Mouse (Mus musculus) heart, postnatal 25 days (tissue): Measurements from ENCODE around the gene Sectm1a. TPM values are rescaled to one million over a fixed set of nuclear protein-coding genes. Genes with fewer than 3 reads are reported as not detected.
"Not testable (repeated sequence)": the region's sequence is repeated elsewhere in the genome, so short reads cannot be mapped to it uniquely, and the experiment has no call there.

Experiments used
- DNase-seq: peaks from one replicate; pipeline ENCODE4 v3.0.0; 2022; ENCODE audit warnings: low spot score
- intact Hi-C: fragments of 180-260 bp; cut with DNase I; formaldehyde crosslinking; loops from one replicate; pipeline ENCODE4 v1.15.1; 2025
- total RNA-seq, 2 experiments: library from RNA; stranded (reverse); gene quantifications; 2 replicates each; pipeline ENCODE4 v1.2.3; 2021

Sectm1a gene
- total RNA-seq, 2 experiments from 2014 or later = not detected

DNA sequence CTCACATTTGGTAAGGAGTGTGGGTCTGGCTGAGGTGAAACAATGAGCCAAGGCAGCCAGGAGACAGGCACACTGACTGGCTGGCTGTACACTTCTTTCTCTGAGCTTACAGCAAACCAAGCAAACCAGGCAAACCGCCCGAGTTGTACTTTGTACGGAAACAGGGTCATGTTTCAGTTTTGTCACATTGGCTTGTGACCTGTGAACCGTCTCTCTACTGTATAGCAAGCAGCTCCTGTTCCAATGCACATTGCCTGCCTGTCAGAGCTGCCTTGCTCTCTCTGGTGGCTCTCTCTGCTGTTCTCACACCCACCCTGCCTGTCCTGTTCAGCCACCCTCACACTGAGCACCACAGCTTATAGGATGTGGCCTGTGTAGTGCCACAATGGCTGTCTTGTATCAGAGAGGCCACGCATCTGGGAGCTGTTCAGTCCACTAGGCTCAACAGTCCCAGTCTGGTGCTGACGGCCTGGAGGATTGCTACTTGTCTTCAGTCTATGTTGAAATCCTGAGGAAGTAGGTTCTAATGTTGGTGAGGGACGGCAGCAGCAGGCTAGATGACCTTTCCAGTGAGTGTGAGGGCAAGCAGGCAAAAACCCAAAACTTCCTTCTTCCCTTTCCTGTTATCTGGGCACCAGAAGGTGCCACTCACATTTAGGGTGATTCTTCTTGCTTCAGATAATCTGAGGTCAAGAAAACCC lies 24.3 kb downstream of the Sectm1a start:
- intact Hi-C loops = no loop called here
- DNase-seq = no peak

DNA sequence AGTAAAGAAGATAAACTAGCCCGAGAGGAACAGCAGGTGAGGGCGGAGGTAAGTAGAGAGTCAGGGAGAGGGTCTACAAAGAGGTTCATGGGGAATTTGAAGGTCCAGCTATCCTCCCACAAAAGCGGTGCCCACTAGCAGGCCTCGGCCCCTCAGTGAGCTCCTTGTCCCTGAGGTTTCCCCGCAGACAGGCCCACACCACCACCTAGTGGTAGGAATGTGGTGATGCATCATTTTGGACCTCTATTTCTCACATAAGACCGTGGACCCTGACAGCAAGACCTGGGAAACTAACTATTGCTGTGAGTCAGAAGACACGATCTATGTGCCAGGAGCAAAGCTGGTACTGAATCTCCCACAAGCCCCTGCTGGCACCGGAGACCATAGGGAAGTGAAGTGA lies 27.5 kb downstream of the Sectm1a start:
- DNase-seq = peak; percentile 42
- intact Hi-C loops = no loop called here

DNA sequence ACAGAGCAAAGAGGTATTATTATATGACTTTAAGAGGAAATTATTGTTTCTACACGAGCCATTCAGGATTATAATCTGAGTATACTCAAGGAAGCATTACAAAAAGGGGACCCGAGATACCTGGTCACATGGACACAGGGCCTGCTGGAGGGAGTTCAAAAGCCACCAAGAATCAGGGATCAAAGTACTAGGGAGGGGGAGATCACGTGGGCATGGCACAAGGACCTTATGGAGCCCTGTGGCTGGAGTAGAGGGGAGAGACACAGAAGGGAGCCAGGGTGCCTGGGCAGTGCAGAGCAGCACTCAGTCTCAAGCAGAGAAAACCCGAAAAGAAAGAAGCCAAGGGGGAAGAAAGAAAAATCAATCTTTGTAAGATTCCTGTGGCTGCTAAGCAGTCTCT lies 28.6 kb downstream of the Sectm1a start:
- intact Hi-C loops = no loop called here
- no peak for DNase-seq

- DNase-seq = no peak
- intact Hi-C loops = no loop called here
These were observed 29.2 kb downstream of the Sectm1a start for GRCm38 (mm10) chr11:121051793-121052192.

DNA sequence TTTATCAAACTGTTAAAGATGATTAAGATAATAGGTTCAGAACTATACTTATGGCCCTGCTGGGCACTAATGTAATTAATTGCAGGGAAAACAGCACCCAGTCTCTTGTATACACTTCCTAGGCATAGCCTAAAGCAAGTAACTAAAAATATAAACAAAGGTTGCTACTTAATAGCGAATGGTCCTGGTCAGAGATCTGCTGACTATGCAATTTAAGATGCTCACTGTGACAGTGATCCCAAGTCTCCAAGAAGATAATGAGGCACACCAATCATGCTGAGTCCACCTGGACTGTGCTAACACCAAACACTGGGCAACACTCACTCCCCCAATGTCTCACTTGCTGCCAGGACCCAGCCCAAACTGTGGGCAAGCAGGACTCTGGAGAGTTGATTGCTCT lies 31.2 kb downstream of the Sectm1a start:
- intact Hi-C loops = no loop called here
- no peak for DNase-seq

GRCm38 (mm10) chr11:121047826-121048399 lies 33.1 kb downstream of the Sectm1a start:
- intact Hi-C loops = no loop called here
- no peak for DNase-seq

DNA sequence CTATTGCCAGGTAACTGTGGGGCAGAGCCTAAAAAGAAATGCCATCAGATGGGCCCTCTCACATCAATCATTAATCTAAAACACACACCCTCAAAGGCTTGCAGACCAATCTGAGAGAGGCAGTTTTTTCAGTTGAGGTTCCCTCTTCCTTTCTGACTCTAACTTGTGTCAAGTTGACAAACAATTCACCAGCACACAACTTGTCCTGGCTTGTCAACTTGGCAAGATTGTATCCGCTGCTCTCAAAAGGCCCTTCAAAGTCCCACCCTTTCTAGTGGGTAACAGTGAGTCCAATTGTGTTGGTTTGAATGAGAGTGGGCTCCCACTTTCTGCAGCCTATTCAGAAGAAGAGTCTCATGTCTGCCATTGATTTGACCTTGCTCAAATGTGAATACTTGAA lies 35.7 kb downstream of the Sectm1a start:
- no peak for DNase-seq
- intact Hi-C loops = no loop called here

- intact Hi-C loops = loop anchor here (5.0 kb wide), 1 partner anchor 321 kb away; the partner anchor contains the start of gene Rac3
- DNase-seq = not testable (repeated sequence)
These were observed 38.0 kb downstream of the Sectm1a start for GRCm38 (mm10) chr11:121043025-121043424.

GRCm38 (mm10) chr11:121042480-121042879 lies 38.5 kb downstream of the Sectm1a start:
- intact Hi-C loops = loop anchor here (5.0 kb wide), 1 partner anchor 320 kb away; the partner anchor contains the start of gene Rac3
- DNase-seq = no peak

DNA sequence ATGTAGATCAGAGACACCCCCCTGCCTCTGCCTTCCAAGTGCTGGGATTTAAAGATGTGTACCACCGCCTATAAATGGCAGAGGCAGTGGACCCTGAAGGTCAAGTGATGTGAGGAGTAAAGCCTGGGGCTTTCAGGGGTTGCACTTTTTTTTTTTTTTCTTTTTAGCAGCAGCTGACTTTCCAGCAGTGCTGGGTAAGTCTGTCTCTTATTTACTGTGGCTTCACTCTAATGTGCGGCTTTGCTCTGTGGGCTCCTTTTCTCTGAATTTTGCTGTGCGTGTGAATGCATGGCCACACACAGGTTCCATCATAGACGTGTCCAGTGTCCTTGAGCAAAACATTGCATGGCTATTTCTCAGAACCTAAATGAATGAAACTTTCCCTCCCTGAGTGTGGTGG lies 39.4 kb downstream of the Sectm1a start:
- intact Hi-C loops = loop anchor here (1.0 to 5.0 kb wide), 2 partner anchors 136 to 319 kb away; partner anchors contain the start of gene Rac3
- DNase-seq = no peak

- DNase-seq = peak; percentile 46
- intact Hi-C loops = loop anchor here (1.0 to 5.0 kb wide), 2 partner anchors 136 to 319 kb away; partner anchors contain the start of gene Rac3
These were observed 39.8 kb downstream of the Sectm1a start for GRCm38 (mm10) chr11:121041212-121041611.

GRCm38 (mm10) chr11:121039302-121039701 lies 41.7 kb downstream of the Sectm1a start, which contains the start of gene Cd7:
Gene Cd7, minus strand, starts transcription at chr11:121039418.
- no peak for DNase-seq
- intact Hi-C loops = no loop called here

- intact Hi-C loops = no loop called here
- DNase-seq = no peak
These were observed 42.4 kb downstream of the Sectm1a start for GRCm38 (mm10) chr11:121038366-121039240.

GRCm38 (mm10) chr11:121033118-121033517 lies 47.9 kb downstream of the Sectm1a start:
- DNase-seq = no peak
- intact Hi-C loops = no loop called here

DNA sequence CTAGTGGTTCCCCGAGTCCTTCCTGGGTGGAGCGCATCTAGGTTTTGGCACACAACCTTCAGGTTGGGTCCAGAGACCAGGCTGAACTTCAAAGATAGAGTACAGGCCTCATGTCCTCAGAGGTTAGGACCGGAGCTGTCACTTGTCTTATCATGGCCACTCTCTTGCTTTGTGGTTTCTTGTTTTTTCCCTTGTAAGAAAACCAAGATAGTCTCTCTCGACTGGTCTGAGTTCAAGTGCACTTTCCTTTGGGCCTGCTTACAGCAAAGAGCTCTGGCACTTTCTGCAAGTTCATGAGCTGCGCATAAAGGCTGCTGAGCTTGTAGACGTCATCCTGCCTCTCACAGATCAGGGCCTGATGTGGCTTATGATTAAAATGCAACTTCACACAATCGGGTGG lies 53.8 kb downstream of the Sectm1a start:
- DNase-seq = no peak
- intact Hi-C loops = no loop called here

- no peak for DNase-seq
- intact Hi-C loops = no loop called here
These were observed 56.9 kb downstream of the Sectm1a start for GRCm38 (mm10) chr11:121024163-121024562.

- intact Hi-C loops = loop anchor here (5.0 kb wide), 1 partner anchor 183 kb away; the partner anchor contains the start of genes Hexdc and Ogfod3
- DNase-seq = no peak
These were observed 61.5 kb downstream of the Sectm1a start for GRCm38 (mm10) chr11:121019501-121019900.

- DNase-seq = peak; percentile 8
- intact Hi-C loops = loop anchor here (5.0 kb wide), 1 partner anchor 185 kb away; the partner anchor contains the start of genes Hexdc and Ogfod3
These were observed 63.3 kb downstream of the Sectm1a start for GRCm38 (mm10) chr11:121017703-121018102.
